Mouse (Mus musculus): ENCODE results near the gene Myo18a. TPM values are rescaled to one million over a fixed set of nuclear protein-coding genes. Genes with fewer than 3 reads are reported as not detected.

Gene Myo18a
- polyA plus RNA-seq, 1 experiment from 2014 or later = 30.0 TPM

Other genes starting within 250 kb of the Myo18a start
- 1.2 and 1.8 TPM in 2 replicates for gene Abhd15, start 248.1 kb upstream of the Myo18a start, polyA plus RNA-seq (2014; fragmentation: Nextera tagmentation; extraction: Ambion mirVana)
- gene Trp53i13, start 247.3 kb upstream of the Myo18a start, polyA plus RNA-seq (2014; fragmentation: Nextera tagmentation; extraction: Ambion mirVana) = 16.3 and 16.6 TPM in 2 replicates
- not detected in 2 replicates for gene Gm10392, start 244.0 kb upstream of the Myo18a start, polyA plus RNA-seq (2014; fragmentation: Nextera tagmentation; extraction: Ambion mirVana)
- gene Taok1, start 155.4 kb upstream of the Myo18a start, polyA plus RNA-seq (2014; fragmentation: Nextera tagmentation; extraction: Ambion mirVana) = 28.5 and 32.0 TPM in 2 replicates
- 3.5 and 6.0 TPM in 2 replicates for gene Nufip2, start 77.1 kb upstream of the Myo18a start, polyA plus RNA-seq (2014; fragmentation: Nextera tagmentation; extraction: Ambion mirVana)
- gene Cryba1, start 38.0 kb upstream of the Myo18a start, polyA plus RNA-seq (2014; fragmentation: Nextera tagmentation; extraction: Ambion mirVana) = 0.40 and 1.0 TPM in 2 replicates
- gene Gm10277, start 24.5 kb downstream of the Myo18a start, polyA plus RNA-seq (2014; fragmentation: Nextera tagmentation; extraction: Ambion mirVana) = 0.55 and 0.85 TPM in 2 replicates
- 10.1 and 11.4 TPM in 2 replicates for gene Pipox, start 130.8 kb downstream of the Myo18a start, polyA plus RNA-seq (2014; fragmentation: Nextera tagmentation; extraction: Ambion mirVana)
- gene Sez6, start 167.6 kb downstream of the Myo18a start, polyA plus RNA-seq (2014; fragmentation: Nextera tagmentation; extraction: Ambion mirVana) = 140 and 175 TPM in 2 replicates
- gene Phf12, start 219.5 kb downstream of the Myo18a start, polyA plus RNA-seq (2014; fragmentation: Nextera tagmentation; extraction: Ambion mirVana) = 16.5 and 17.0 TPM in 2 replicates

Data from forebrain, embryonic 14.5 days (tissue).